Mouse (Mus musculus): Measurements from ENCODE around the gene Tas2r126. TPM values are rescaled to one million over a fixed set of nuclear protein-coding genes. Genes with fewer than 3 reads are reported as not detected.

The Tas2r126 gene
- polyA plus RNA-seq, 1 experiment from 2014 or later, result not detected

DNA sequence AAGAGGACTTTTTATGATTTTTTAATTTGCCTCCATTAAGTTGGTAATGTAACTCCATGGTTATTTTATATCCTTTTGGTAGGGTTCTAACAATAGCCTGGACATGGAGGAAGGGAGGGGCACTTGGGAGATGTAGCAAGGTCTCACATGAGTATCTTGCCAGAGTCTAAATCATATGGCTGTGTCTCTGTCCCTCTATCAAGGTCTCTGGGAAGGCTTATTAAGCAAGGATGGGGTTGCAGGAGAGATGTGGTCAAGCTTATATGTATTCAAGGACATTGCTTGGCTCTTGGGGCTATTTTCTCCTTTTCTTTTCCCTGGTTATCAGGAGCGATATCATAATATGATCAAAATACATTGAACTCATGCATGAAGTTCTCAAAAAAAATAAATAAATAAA lies 35.3 kb upstream of the Tas2r126 start:
- ATAC-seq, result no peak
- Histone ChIP-seq H3K4me3 (ENCODE audit: low read depth, low read length) (no peak overlapping the region), H3K27me3 (replicated peaks; ENCODE audit: control insufficient read depth, insufficient read depth, low read length) (no peaks in the 10 kb centered on the region), H3K27ac (ENCODE audit: low read depth, low read length) (no peak overlapping the region), H3K4me2 (replicated peaks; ENCODE audit: low read depth) (no peak overlapping the region), H3K4me1 (replicated peaks; ENCODE audit: control insufficient read depth, insufficient read depth, low read length) (no peaks in the 10 kb centered on the region), H3K9me3 (ENCODE audit: control insufficient read depth) (no peaks in the 10 kb centered on the region), H3K36me3 (ENCODE audit: control insufficient read depth, insufficient read depth) (no peaks in the 10 kb centered on the region), H3K9ac (ENCODE audit: low read depth, low read length) (no peak overlapping the region)
- no peak for TF ChIP-seq CTCF (IDR thresholded peaks at IDR 0.05; ENCODE audit: low read depth)
- 90% methylated on average over 1 of the region's 1 CpGs for WGBS

GRCm38 (mm10) chr6:42399938-42400337 lies 34.4 kb upstream of the Tas2r126 start, which contains the start of gene Tas2r143:
Gene Tas2r143 (plus strand): TSS chr6:42400238.
- H3K9me3 ChIP-seq (ENCODE audit: control insufficient read depth), result no peaks in the 10 kb centered on the region
- 79% methylated on average over 1 of the region's 1 CpGs for WGBS
- TF ChIP-seq CTCF (IDR thresholded peaks at IDR 0.05; ENCODE audit: low read depth), result no peak
- H3K9ac ChIP-seq (ENCODE audit: low read depth, low read length), result no peak within 1 kb of the TSS
- H3K27ac ChIP-seq (ENCODE audit: low read depth, low read length), result no peak within 1 kb of the TSS
- ATAC-seq, result no peak
- no peaks in the 10 kb centered on the region for H3K36me3 ChIP-seq (ENCODE audit: control insufficient read depth, insufficient read depth)
- no peak within 1 kb of the TSS for H3K4me2 ChIP-seq (replicated peaks; ENCODE audit: low read depth)
- H3K4me1 ChIP-seq (replicated peaks; ENCODE audit: control insufficient read depth, insufficient read depth, low read length), result no peaks in the 10 kb centered on the region
- no peak within 1 kb of the TSS for H3K4me3 ChIP-seq (ENCODE audit: low read depth, low read length)
- H3K27me3 ChIP-seq (replicated peaks; ENCODE audit: control insufficient read depth, insufficient read depth, low read length), result no peaks in the 10 kb centered on the region

- TF ChIP-seq CTCF (IDR thresholded peaks at IDR 0.05; ENCODE audit: low read depth), result no peak
- WGBS, result 88% methylated on average over 2 of the region's 2 CpGs
- H3K36me3 ChIP-seq (ENCODE audit: control insufficient read depth, insufficient read depth), result no peaks in the 10 kb centered on the region
- H3K4me3 ChIP-seq (ENCODE audit: low read depth, low read length), result no peak within 1 kb of the TSS
- no peak for ATAC-seq
- no peaks in the 10 kb centered on the region for H3K27me3 ChIP-seq (replicated peaks; ENCODE audit: control insufficient read depth, insufficient read depth, low read length)
- H3K9ac ChIP-seq (ENCODE audit: low read depth, low read length), result no peak within 1 kb of the TSS
- H3K4me1 ChIP-seq (replicated peaks; ENCODE audit: control insufficient read depth, insufficient read depth, low read length), result no peaks in the 10 kb centered on the region
- H3K4me2 ChIP-seq (replicated peaks; ENCODE audit: low read depth), result no peak within 1 kb of the TSS
- no peak within 1 kb of the TSS for H3K27ac ChIP-seq (ENCODE audit: low read depth, low read length)
- H3K9me3 ChIP-seq (ENCODE audit: control insufficient read depth), result no peaks in the 10 kb centered on the region
These were observed 29.2 kb upstream of the Tas2r126 start, which contains the start of gene Tas2r135 for GRCm38 (mm10) chr6:42405134-42405533. Gene Tas2r135 (plus strand): TSS chr6:42405434.

DNA sequence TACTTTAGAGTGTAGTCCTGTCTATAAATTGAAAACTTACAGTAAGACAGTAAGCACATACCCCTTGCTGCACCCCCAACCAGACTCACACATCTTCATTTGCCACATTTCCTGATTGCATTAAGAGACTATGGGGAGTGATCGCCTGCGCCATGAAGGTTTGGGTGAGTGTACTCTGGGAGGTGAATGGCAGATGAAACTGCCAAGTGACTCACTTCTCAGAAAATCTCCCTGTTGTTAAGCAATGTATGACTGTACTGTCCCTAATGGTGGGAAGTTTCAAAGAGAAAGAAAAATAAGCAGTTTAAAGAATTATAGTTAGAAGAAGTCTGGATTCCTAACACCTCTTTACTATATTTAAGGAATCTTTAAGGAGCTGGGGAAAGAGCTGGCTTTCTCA lies 14.9 kb upstream of the Tas2r126 start:
- H3K4me3 ChIP-seq (ENCODE audit: low read depth, low read length), result no peak overlapping the region
- ATAC-seq, result no peak
- WGBS, result 88% methylated on average over 2 of the region's 2 CpGs
- no peak overlapping the region for H3K4me2 ChIP-seq (replicated peaks; ENCODE audit: low read depth)
- H3K27me3 ChIP-seq (replicated peaks; ENCODE audit: control insufficient read depth, insufficient read depth, low read length), result no peaks in the 10 kb centered on the region
- no peaks in the 10 kb centered on the region for H3K4me1 ChIP-seq (replicated peaks; ENCODE audit: control insufficient read depth, insufficient read depth, low read length)
- no peaks in the 10 kb centered on the region for H3K36me3 ChIP-seq (ENCODE audit: control insufficient read depth, insufficient read depth)
- H3K9ac ChIP-seq (ENCODE audit: low read depth, low read length), result no peak overlapping the region
- TF ChIP-seq CTCF (IDR thresholded peaks at IDR 0.05; ENCODE audit: low read depth), result no peak
- no peaks in the 10 kb centered on the region for H3K9me3 ChIP-seq (ENCODE audit: control insufficient read depth)
- no peak overlapping the region for H3K27ac ChIP-seq (ENCODE audit: low read depth, low read length)

GRCm38 (mm10) chr6:42421439-42421838 lies 12.9 kb upstream of the Tas2r126 start:
- no peak for ATAC-seq
- 74% methylated on average over 2 of the region's 2 CpGs for WGBS
- H3K4me1 ChIP-seq (replicated peaks; ENCODE audit: control insufficient read depth, insufficient read depth, low read length), result no peaks in the 10 kb centered on the region
- no peak overlapping the region for H3K4me2 ChIP-seq (replicated peaks; ENCODE audit: low read depth)
- H3K27me3 ChIP-seq (replicated peaks; ENCODE audit: control insufficient read depth, insufficient read depth, low read length), result no peaks in the 10 kb centered on the region
- TF ChIP-seq CTCF (IDR thresholded peaks at IDR 0.05; ENCODE audit: low read depth), result no peak
- H3K9me3 ChIP-seq (ENCODE audit: control insufficient read depth), result no peaks in the 10 kb centered on the region
- H3K4me3 ChIP-seq (ENCODE audit: low read depth, low read length), result no peak overlapping the region
- H3K9ac ChIP-seq (ENCODE audit: low read depth, low read length), result no peak overlapping the region
- H3K27ac ChIP-seq (ENCODE audit: low read depth, low read length), result no peak overlapping the region
- no peaks in the 10 kb centered on the region for H3K36me3 ChIP-seq (ENCODE audit: control insufficient read depth, insufficient read depth)

- no peak for TF ChIP-seq CTCF (IDR thresholded peaks at IDR 0.05; ENCODE audit: low read depth)
- 93% methylated on average over 3 of the region's 3 CpGs for WGBS
- H3K27ac ChIP-seq (ENCODE audit: low read depth, low read length), result no peak overlapping the region
These were observed 9.9 kb upstream of the Tas2r126 start for GRCm38 (mm10) chr6:42424472-42424871.

DNA sequence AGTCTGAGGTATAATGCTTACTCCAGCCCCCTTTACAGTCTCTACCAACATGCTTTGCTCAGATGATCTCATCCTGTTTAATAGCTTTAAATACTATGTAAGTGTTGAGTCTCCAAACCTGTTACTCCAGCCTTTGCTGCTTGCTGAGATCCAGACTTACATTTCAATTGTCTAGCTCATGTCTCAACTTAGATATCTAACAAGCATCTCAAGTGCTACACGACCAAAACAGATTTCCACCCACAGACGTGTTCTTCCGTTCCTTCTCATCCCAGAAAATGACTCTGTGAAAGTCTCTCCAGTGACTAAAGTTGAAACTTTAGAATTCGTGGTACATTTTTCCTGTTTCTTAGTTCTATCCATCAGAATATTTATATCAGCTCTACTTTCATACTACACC lies 8.0 kb upstream of the Tas2r126 start:
- no peak overlapping the region for H3K9ac ChIP-seq (ENCODE audit: low read depth, low read length)
- no peak for ATAC-seq
- no peak for TF ChIP-seq CTCF (IDR thresholded peaks at IDR 0.05; ENCODE audit: low read depth)

More at GRCm38 (mm10) chr6:42424472-42424871, 9.9 kb upstream of the Tas2r126 start:
- H3K4me1 ChIP-seq (replicated peaks; ENCODE audit: control insufficient read depth, insufficient read depth, low read length), result no peaks in the 10 kb centered on the region
- H3K36me3 ChIP-seq (ENCODE audit: control insufficient read depth, insufficient read depth), result no peaks in the 10 kb centered on the region
- no peaks in the 10 kb centered on the region for H3K27me3 ChIP-seq (replicated peaks; ENCODE audit: control insufficient read depth, insufficient read depth, low read length)
- H3K9ac ChIP-seq (ENCODE audit: low read depth, low read length), result no peak overlapping the region
- H3K4me2 ChIP-seq (replicated peaks; ENCODE audit: low read depth), result no peak overlapping the region
- no peaks in the 10 kb centered on the region for H3K9me3 ChIP-seq (ENCODE audit: control insufficient read depth)
- no peak overlapping the region for H3K4me3 ChIP-seq (ENCODE audit: low read depth, low read length)
- ATAC-seq, result no peak

More for the DNA sequence above, 8.0 kb upstream of the Tas2r126 start:
- no peaks in the 10 kb centered on the region for H3K4me1 ChIP-seq (replicated peaks; ENCODE audit: control insufficient read depth, insufficient read depth, low read length)
- no peak overlapping the region for H3K4me3 ChIP-seq (ENCODE audit: low read depth, low read length)
- no peaks in the 10 kb centered on the region for H3K27me3 ChIP-seq (replicated peaks; ENCODE audit: control insufficient read depth, insufficient read depth, low read length)
- H3K27ac ChIP-seq (ENCODE audit: low read depth, low read length), result no peak overlapping the region
- 86% methylated on average over 4 of the region's 4 CpGs for WGBS
- H3K9me3 ChIP-seq (ENCODE audit: control insufficient read depth), result no peaks in the 10 kb centered on the region
- H3K36me3 ChIP-seq (ENCODE audit: control insufficient read depth, insufficient read depth), result no peaks in the 10 kb centered on the region
- no peak overlapping the region for H3K4me2 ChIP-seq (replicated peaks; ENCODE audit: low read depth)
